Mouse (Mus musculus) midbrain, embryonic 11.5 days (tissue): Measurements from ENCODE around the gene Ttc22. TPM values are rescaled to one million over a fixed set of nuclear protein-coding genes. Genes with fewer than 3 reads are reported as not detected.

ENCODE experiments used
- ATAC-seq: fragments of 200-750 bp; cut with Nextera tagmentation; 2 replicates; pipeline ENCODE4 v1.8.0; 2017; ENCODE audit warnings: moderate TSS enrichment, moderate library complexity; ENCODE audit not compliant: low FRiP score
- DNase-seq: peaks from one replicate; pipeline ENCODE4 v3.0.0; 2015; ENCODE audit warnings: low spot score; ENCODE audit errors: missing footprints
- H3K27ac ChIP-seq: fragments of 300-500 bp; sonication (generic); 2 replicates; pipeline ENCODE4 v1.5.1; 2014; ENCODE audit warnings: low read depth, low read length
- H3K27me3 ChIP-seq: fragments of 300-500 bp; sonication (generic); 2 replicates; pipeline ENCODE4 v1.6.1; 2014; ENCODE audit warnings: mild to moderate bottlenecking, low read length, moderate library complexity, mixed read lengths; ENCODE audit not compliant: control insufficient read depth, insufficient read depth
- H3K36me3 ChIP-seq: fragments of 300-500 bp; sonication (generic); 2 replicates; pipeline ENCODE4 v1.6.1; 2014; ENCODE audit warnings: mild to moderate bottlenecking, low read length, moderate library complexity, mixed read lengths; ENCODE audit not compliant: control insufficient read depth, insufficient read depth
- H3K4me1 ChIP-seq: fragments of 300-500 bp; sonication (generic); 2 replicates; pipeline ENCODE4 v1.6.1; 2014; ENCODE audit warnings: low read length; ENCODE audit not compliant: control insufficient read depth, insufficient read depth
- H3K4me2 ChIP-seq: fragments of 300-500 bp; sonication (generic); 2 replicates; pipeline ENCODE4 v1.6.1; 2014; ENCODE audit warnings: mild to moderate bottlenecking, moderate library complexity
- H3K4me3 ChIP-seq: fragments of 300-500 bp; sonication (generic); 2 replicates; pipeline ENCODE4 v1.5.1; 2014; ENCODE audit warnings: low read depth, low read length
- H3K9ac ChIP-seq: fragments of 300-500 bp; sonication (generic); 2 replicates; pipeline ENCODE4 v1.6.1; 2014; ENCODE audit warnings: low read length
- H3K9me3 ChIP-seq: fragments of 300-500 bp; sonication (generic); 2 replicates; pipeline ENCODE4 v1.6.1; 2016; ENCODE audit warnings: low read length; ENCODE audit not compliant: control insufficient read depth
- WGBS: fragments of 180-500 bp; shearing (Covaris S2); extraction: QIAGEN DNeasy Blood & Tissue Kit; methylation state at CpG from one replicate; pipeline ENCODE4 v1.1.7; 2014; 5-methylcytosine and 5-hydroxymethylcytosine counted together
- polyA plus RNA-seq: library from polyadenylated mRNA; unstranded; fragments of >200 nt; fragmentation: Nextera tagmentation; extraction: Ambion mirVana; gene quantifications from 2 replicates; pipeline ENCODE4 v1.2.1, GENCODE M21; 2014

Gene Ttc22
- polyA plus RNA-seq: not detected in 2 replicates

GRCm38 (mm10) chr4:106622030-106622493, at the start of gene Ttc22:
Gene Ttc22, plus strand, starts transcription at chr4:106622432.
- H3K9ac ChIP-seq: no peak within 1 kb of the TSS
- H3K36me3 ChIP-seq: no peaks in the 10 kb centered on the region
- H3K27me3 ChIP-seq: peaks cover 21% of the 10 kb centered on the region
- 31% methylated on average over 16 of the region's 16 CpGs for WGBS
- no peak within 1 kb of the TSS for H3K4me3 ChIP-seq
- no peaks in the 10 kb centered on the region for H3K9me3 ChIP-seq
- ATAC-seq (no peak), DNase-seq (peak; percentile 76)
- H3K4me1 ChIP-seq: peaks cover 2% of the 10 kb centered on the region; the same call in 1 of the 2 replicates
- no peak within 1 kb of the TSS for H3K4me2 ChIP-seq
- no peak within 1 kb of the TSS for H3K27ac ChIP-seq

- ATAC-seq: no peak
- Histone ChIP-seq H3K36me3 (peaks cover 28% of the 10 kb centered on the region), H3K9me3 (no peaks in the 10 kb centered on the region), H3K4me3 (no peak overlapping the region), H3K4me1 (no peaks in the 10 kb centered on the region), H3K27me3 (no peaks in the 10 kb centered on the region), H3K9ac (no peak overlapping the region), H3K4me2 (no peak overlapping the region), H3K27ac (no peak overlapping the region)
- 93% methylated on average over 8 of the region's 8 CpGs for WGBS
- DNase-seq: no peak
Observed at GRCm38 (mm10) chr4:106575022-106575421, 47.2 kb upstream of the Ttc22 start.

- ATAC-seq: no peak
- no peak overlapping the region for H3K4me2 ChIP-seq
- 70% methylated on average over 7 of the region's 7 CpGs for WGBS
- no peaks in the 10 kb centered on the region for H3K27me3 ChIP-seq
- peaks cover 34% of the 10 kb centered on the region for H3K36me3 ChIP-seq
- no peak overlapping the region for H3K9ac ChIP-seq
- H3K4me3 ChIP-seq: no peak overlapping the region
- no peak overlapping the region for H3K27ac ChIP-seq
- H3K4me1 ChIP-seq: no peaks in the 10 kb centered on the region
- no peaks in the 10 kb centered on the region for H3K9me3 ChIP-seq
- DNase-seq: no peak
Observed at GRCm38 (mm10) chr4:106577511-106577910, 44.7 kb upstream of the Ttc22 start.

GRCm38 (mm10) chr4:106581176-106581864, 40.9 kb upstream of the Ttc22 start:
- Histone ChIP-seq H3K36me3 (peaks cover 33% of the 10 kb centered on the region), H3K9me3 (no peaks in the 10 kb centered on the region), H3K4me2 (no peak overlapping the region), H3K4me3 (no peak overlapping the region), H3K27ac (no peak overlapping the region), H3K27me3 (no peaks in the 10 kb centered on the region), H3K9ac (no peak overlapping the region), H3K4me1 (no peaks in the 10 kb centered on the region)
- DNase-seq (no peak), ATAC-seq (no peak)
- WGBS: 91% methylated on average over 14 of the region's 14 CpGs

- Histone ChIP-seq H3K36me3 (peaks cover 37% of the 10 kb centered on the region), H3K4me3 (no peak overlapping the region), H3K9me3 (no peaks in the 10 kb centered on the region), H3K27me3 (no peaks in the 10 kb centered on the region), H3K9ac (no peak overlapping the region), H3K4me1 (no peaks in the 10 kb centered on the region), H3K4me2 (no peak overlapping the region), H3K27ac (no peak overlapping the region)
- ATAC-seq (no peak), DNase-seq (no peak)
- WGBS: 95% methylated on average over 15 of the region's 15 CpGs
Observed at GRCm38 (mm10) chr4:106581865-106582204, 40.4 kb upstream of the Ttc22 start.

GRCm38 (mm10) chr4:106582428-106583153, 39.6 kb upstream of the Ttc22 start:
- H3K27ac ChIP-seq: no peak overlapping the region
- peaks cover 41% of the 10 kb centered on the region for H3K36me3 ChIP-seq
- H3K9ac ChIP-seq: no peak overlapping the region

GRCm38 (mm10) chr4:106584665-106585064, 37.6 kb upstream of the Ttc22 start:
- no peak overlapping the region for H3K4me2 ChIP-seq
- H3K9ac ChIP-seq: no peak overlapping the region
- no peaks in the 10 kb centered on the region for H3K4me1 ChIP-seq
- no peak for ATAC-seq
- 92% methylated on average over 4 of the region's 4 CpGs for WGBS
- H3K9me3 ChIP-seq: no peaks in the 10 kb centered on the region
- DNase-seq: no peak
- no peak overlapping the region for H3K4me3 ChIP-seq
- no peak overlapping the region for H3K27ac ChIP-seq
- no peaks in the 10 kb centered on the region for H3K27me3 ChIP-seq
- peaks cover 38% of the 10 kb centered on the region for H3K36me3 ChIP-seq

More at GRCm38 (mm10) chr4:106582428-106583153, 39.6 kb upstream of the Ttc22 start:
- no peak overlapping the region for H3K4me2 ChIP-seq
- no peaks in the 10 kb centered on the region for H3K27me3 ChIP-seq
- no peaks in the 10 kb centered on the region for H3K4me1 ChIP-seq
- DNase-seq (no peak), ATAC-seq (no peak)
- H3K4me3 ChIP-seq: no peak overlapping the region
- WGBS: 92% methylated on average over 12 of the region's 12 CpGs
- no peaks in the 10 kb centered on the region for H3K9me3 ChIP-seq

- no peak for ATAC-seq
- 90% methylated on average over 6 of the region's 6 CpGs for WGBS
Observed at GRCm38 (mm10) chr4:106587075-106587474, 35.2 kb upstream of the Ttc22 start.

GRCm38 (mm10) chr4:106590142-106590541, 32.1 kb upstream of the Ttc22 start:
- H3K4me1 ChIP-seq: no peaks in the 10 kb centered on the region
- peaks cover 24% of the 10 kb centered on the region for H3K36me3 ChIP-seq
- ATAC-seq: no peak
- H3K9ac ChIP-seq: no peak overlapping the region
- no peak overlapping the region for H3K4me2 ChIP-seq
- no peaks in the 10 kb centered on the region for H3K9me3 ChIP-seq
- no peak for DNase-seq
- H3K27ac ChIP-seq: no peak overlapping the region
- no peak overlapping the region for H3K4me3 ChIP-seq
- WGBS: 87% methylated on average over 9 of the region's 9 CpGs
- no peaks in the 10 kb centered on the region for H3K27me3 ChIP-seq

More at GRCm38 (mm10) chr4:106587075-106587474, 35.2 kb upstream of the Ttc22 start:
- Histone ChIP-seq H3K27me3 (no peaks in the 10 kb centered on the region), H3K27ac (no peak overlapping the region), H3K4me2 (no peak overlapping the region), H3K4me3 (no peak overlapping the region), H3K9me3 (no peaks in the 10 kb centered on the region), H3K4me1 (no peaks in the 10 kb centered on the region), H3K9ac (no peak overlapping the region), H3K36me3 (peaks cover 28% of the 10 kb centered on the region)
- peak; percentile 79 for DNase-seq
